Mouse (Mus musculus) intestine, postnatal 0 days (tissue): Measurements from ENCODE around the gene Scarb1. TPM values are rescaled to one million over a fixed set of nuclear protein-coding genes. Genes with fewer than 3 reads are reported as not detected.

Source experiments
- ATAC-seq: fragments of 200-750 bp; cut with Nextera tagmentation; 2 replicates; pipeline ENCODE4 v1.8.0; 2017; ENCODE audit warnings: mild to moderate bottlenecking, moderate TSS enrichment, moderate library complexity
- H3K27ac ChIP-seq: fragments of 300-500 bp; sonication (generic); 2 replicates; pipeline ENCODE4 v1.5.1; 2014; ENCODE audit warnings: mild to moderate bottlenecking, low read depth, low read length, moderate library complexity
- H3K27me3 ChIP-seq: fragments of 300-500 bp; sonication (generic); replicated peaks from 2 replicates; pipeline ENCODE4 v1.6.1; 2014; ENCODE audit warnings: low read length, mixed read lengths; ENCODE audit not compliant: control insufficient read depth, insufficient read depth
- H3K36me3 ChIP-seq: fragments of 300-500 bp; sonication (generic); 2 replicates; pipeline ENCODE4 v1.6.1; 2014; ENCODE audit warnings: mild to moderate bottlenecking, moderate library complexity; ENCODE audit not compliant: control insufficient read depth, insufficient read depth
- H3K4me1 ChIP-seq: fragments of 300-500 bp; sonication (generic); replicated peaks from 2 replicates; pipeline ENCODE4 v1.6.1; 2014; ENCODE audit warnings: antibody characterized with exemption, low read length, mixed read lengths; ENCODE audit not compliant: control insufficient read depth, insufficient read depth
- H3K4me2 ChIP-seq: fragments of 300-500 bp; sonication (generic); replicated peaks from 2 replicates; pipeline ENCODE4 v1.6.1; 2014; ENCODE audit warnings: low read depth, mild to moderate bottlenecking, moderate library complexity
- H3K4me3 ChIP-seq: fragments of 300-500 bp; sonication (generic); 2 replicates; pipeline ENCODE4 v1.5.1; 2014; ENCODE audit warnings: low read depth, low read length
- H3K9ac ChIP-seq: fragments of 300-500 bp; sonication (generic); 2 replicates; pipeline ENCODE4 v1.6.1; 2014; ENCODE audit warnings: mild to moderate bottlenecking, low read depth, low read length
- H3K9me3 ChIP-seq: fragments of 300-500 bp; sonication (generic); 2 replicates; pipeline ENCODE4 v1.6.1; 2016; ENCODE audit warnings: mixed run types; ENCODE audit not compliant: control insufficient read depth
- CTCF ChIP-seq: sonication (generic); IDR thresholded peaks from 2 replicates; pipeline ENCODE4 v1.5.1; 2016; ENCODE audit warnings: low read depth, mild to moderate bottlenecking, control low read depth, antibody characterized with exemption, moderate library complexity
- WGBS: fragments of 180-500 bp; shearing (Covaris S2); extraction: QIAGEN DNeasy Blood & Tissue Kit; methylation state at CpG from one replicate; pipeline ENCODE4 v1.1.7; 2014; 5-methylcytosine and 5-hydroxymethylcytosine counted together
- polyA plus RNA-seq: library from polyadenylated mRNA; unstranded; fragments of >200 nt; fragmentation: Nextera tagmentation; extraction: Ambion mirVana; gene quantifications from 2 replicates; pipeline ENCODE4 v1.2.1, GENCODE M21; 2015

The Scarb1 gene
- polyA plus RNA-seq, 1 experiment from 2014 or later: 26.5 TPM

GRCm38 (mm10) chr5:125283748-125284640, 56.9 kb downstream of the Scarb1 start:
- Histone ChIP-seq H3K36me3 (peaks cover 25% of the 10 kb centered on the region; the same call in 1 of the 2 replicates), H3K4me3 (peak overlapping the region; percentile 8; the same call in 1 of the 2 replicates), H3K27ac (no peak overlapping the region), H3K4me1 (no peaks in the 10 kb centered on the region), H3K9me3 (no peaks in the 10 kb centered on the region), H3K27me3 (peaks cover 33% of the 10 kb centered on the region), H3K9ac (no peak overlapping the region), H3K4me2 (peak overlapping the region; percentile 57)
- no peak for TF ChIP-seq CTCF
- peak; percentile 58 for ATAC-seq
- WGBS: 24% methylated on average over 35 of the region's 35 CpGs

GRCm38 (mm10) chr5:125279216-125279615, 61.7 kb downstream of the Scarb1 start:
- H3K36me3 ChIP-seq: peaks cover 11% of the 10 kb centered on the region; the same call in 1 of the 2 replicates

GRCm38 (mm10) chr5:125278314-125278713, 62.6 kb downstream of the Scarb1 start:
- no peak overlapping the region for H3K4me3 ChIP-seq
- H3K36me3 ChIP-seq: peaks cover 11% of the 10 kb centered on the region; the same call in 1 of the 2 replicates
- no peaks in the 10 kb centered on the region for H3K4me1 ChIP-seq
- H3K27ac ChIP-seq: no peak overlapping the region
- peak; percentile 73 for TF ChIP-seq CTCF
- 0 out of 2 replicates have a peak, but pooled peaks cover 3% of the 10 kb centered on the region for H3K27me3 ChIP-seq
- H3K9ac ChIP-seq: no peak overlapping the region
- H3K9me3 ChIP-seq: no peaks in the 10 kb centered on the region
- no peak for ATAC-seq
- 29% methylated on average over 6 of the region's 6 CpGs for WGBS
- H3K4me2 ChIP-seq: no peak overlapping the region

More at GRCm38 (mm10) chr5:125279216-125279615, 61.7 kb downstream of the Scarb1 start:
- Histone ChIP-seq H3K4me2 (no peak overlapping the region), H3K27ac (no peak overlapping the region), H3K27me3 (0 out of 2 replicates have a peak, but pooled peaks cover 3% of the 10 kb centered on the region), H3K4me1 (no peaks in the 10 kb centered on the region), H3K4me3 (no peak overlapping the region), H3K9me3 (no peaks in the 10 kb centered on the region), H3K9ac (no peak overlapping the region)
- WGBS: 70% methylated on average over 7 of the region's 7 CpGs
- ATAC-seq: no peak
- no peak for TF ChIP-seq CTCF

- Histone ChIP-seq H3K27me3 (0 out of 2 replicates have a peak, but pooled peaks cover 3% of the 10 kb centered on the region), H3K27ac (no peak overlapping the region), H3K9me3 (no peaks in the 10 kb centered on the region), H3K4me2 (no peak overlapping the region), H3K9ac (no peak overlapping the region), H3K36me3 (peaks cover 11% of the 10 kb centered on the region; the same call in 1 of the 2 replicates), H3K4me3 (no peak overlapping the region), H3K4me1 (no peaks in the 10 kb centered on the region)
- no peak for TF ChIP-seq CTCF
- WGBS: 91% methylated on average over 6 of the region's 6 CpGs
- ATAC-seq: no peak
Measured at GRCm38 (mm10) chr5:125277313-125277712, 63.6 kb downstream of the Scarb1 start.

GRCm38 (mm10) chr5:125276765-125277164, 64.1 kb downstream of the Scarb1 start:
- ATAC-seq: no peak
- no peak overlapping the region for H3K27ac ChIP-seq
- TF ChIP-seq CTCF: no peak
- no peak overlapping the region for H3K4me3 ChIP-seq
- no peak overlapping the region for H3K4me2 ChIP-seq
- no peak overlapping the region for H3K9ac ChIP-seq
- H3K36me3 ChIP-seq: peaks cover 8% of the 10 kb centered on the region; the same call in 1 of the 2 replicates
- H3K27me3 ChIP-seq: 0 out of 2 replicates have a peak, but pooled peaks cover under 1% of the 10 kb centered on the region
- H3K4me1 ChIP-seq: no peaks in the 10 kb centered on the region
- H3K9me3 ChIP-seq: no peaks in the 10 kb centered on the region
- WGBS: 92% methylated on average over 4 of the region's 4 CpGs

- no peak overlapping the region for H3K9ac ChIP-seq
- H3K27ac ChIP-seq: no peak overlapping the region
- WGBS: 67% methylated on average over 8 of the region's 8 CpGs
- H3K4me3 ChIP-seq: no peak overlapping the region
- no peak for ATAC-seq
- no peaks in the 10 kb centered on the region for H3K4me1 ChIP-seq
- no peak overlapping the region for H3K4me2 ChIP-seq
- peaks cover 3% of the 10 kb centered on the region; the same call in 1 of the 2 replicates for H3K27me3 ChIP-seq
- no peaks in the 10 kb centered on the region for H3K36me3 ChIP-seq
- no peaks in the 10 kb centered on the region for H3K9me3 ChIP-seq
- TF ChIP-seq CTCF: no peak
Measured at GRCm38 (mm10) chr5:125275315-125275714, 65.6 kb downstream of the Scarb1 start.
